Mouse (Mus musculus): ENCODE data around the gene B4galnt4. TPM values are rescaled to one million over a fixed set of nuclear protein-coding genes. Genes with fewer than 3 reads are reported as not detected.
A peak's percentile ranks its signal among the peaks of the same experiment; 100 is the strongest.

Gene B4galnt4
- total and polyA plus RNA-seq, 3 experiments: 0.81 to 8.0 TPM; not detected in 1

- H3K27ac ChIP-seq (ENCODE audit: control insufficient read depth, low read depth, low read length): no peak overlapping the region
- H3K79me2 ChIP-seq (ENCODE audit: control insufficient read depth, insufficient read depth, low read length, poor library complexity): no peaks in the 10 kb centered on the region
- TF ChIP-seq BHLHE40 (IDR thresholded peaks at IDR 0.05; ENCODE audit: borderline replicate concordance, low read depth, low read length): no peak
- peak; percentile 84 for TF ChIP-seq HCFC1 (IDR thresholded peaks at IDR 0.05; ENCODE audit: low read depth, low read length)
Measured at GRCm38 (mm10) chr7:141119487-141119886, 58.6 kb downstream of the B4galnt4 start.

GRCm38 (mm10) chr7:141120605-141121004, 59.7 kb downstream of the B4galnt4 start:
- TF ChIP-seq ETS1 (IDR thresholded peaks at IDR 0.05; ENCODE audit: low read depth, low read length) (no peak), ZNF384 (IDR thresholded peaks at IDR 0.05; ENCODE audit: low read depth, low read length) (peak; percentile 59)
- Histone ChIP-seq H3K9ac (ENCODE audit: control insufficient read depth, low read depth, low read length, poor library complexity, severe bottlenecking) (no peak overlapping the region), H3K36me3 (ENCODE audit: control insufficient read depth in 1 of 2, insufficient read depth in 2 of 2, low read length in 2 of 2) (peaks cover 0 to 9% of the 10 kb centered on the region in 2 experiments; a peak in 2 of 4 replicates), H3K27me3 (ENCODE audit: control insufficient read depth in 1 of 2, insufficient read depth in 2 of 2, low read length in 2 of 2) (no peaks in the 10 kb centered on the region), H3K9me3 (replicated peaks; ENCODE audit: insufficient read depth, low read length) (no peaks in the 10 kb centered on the region), H3K4me3 (ENCODE audit: control insufficient read depth in 1 of 2, insufficient read depth in 1 of 2, low read depth in 2 of 2, low read length in 2 of 2) (no peak overlapping the region), H3K4me1 (ENCODE audit: control insufficient read depth in 1 of 2, insufficient read depth in 2 of 2, low read length in 2 of 2) (peaks cover 0 to 13% of the 10 kb centered on the region in 2 experiments; a peak in 2 of 4 replicates), H3K79me2 (ENCODE audit: control insufficient read depth, insufficient read depth, low read length, poor library complexity) (no peaks in the 10 kb centered on the region), H3K27ac (ENCODE audit: control insufficient read depth, low read depth, low read length) (no peak overlapping the region)
- no peak for DNase-seq (ENCODE audit: low read depth, low spot score)

More at GRCm38 (mm10) chr7:141119487-141119886, 58.6 kb downstream of the B4galnt4 start:
- Histone ChIP-seq H3K4me1 (ENCODE audit: control insufficient read depth in 1 of 2, insufficient read depth in 2 of 2, low read length in 2 of 2) (peaks cover 0 to 13% of the 10 kb centered on the region in 2 experiments; a peak in 2 of 4 replicates), H3K27me3 (ENCODE audit: control insufficient read depth in 1 of 2, insufficient read depth in 2 of 2, low read length in 2 of 2) (no peaks in the 10 kb centered on the region; a peak in 1 of 4 replicates), H3K36me3 (ENCODE audit: control insufficient read depth in 1 of 2, insufficient read depth in 2 of 2, low read length in 2 of 2) (peaks cover 0 to 9% of the 10 kb centered on the region in 2 experiments; a peak in 2 of 4 replicates), H3K9me3 (replicated peaks; ENCODE audit: insufficient read depth, low read length) (no peaks in the 10 kb centered on the region), H3K9ac (ENCODE audit: control insufficient read depth, low read depth, low read length, poor library complexity, severe bottlenecking) (no peak overlapping the region), H3K4me3 (ENCODE audit: control insufficient read depth in 1 of 2, insufficient read depth in 1 of 2, low read depth in 2 of 2, low read length in 2 of 2) (no peak overlapping the region)
- DNase-seq (ENCODE audit: low read depth, low spot score): no peak

- Histone ChIP-seq H3K9ac (ENCODE audit: control insufficient read depth, low read depth, low read length, poor library complexity, severe bottlenecking) (no peak overlapping the region), H3K4me3 (ENCODE audit: control insufficient read depth in 1 of 2, insufficient read depth in 1 of 2, low read depth in 2 of 2, low read length in 2 of 2) (no peak overlapping the region), H3K27ac (ENCODE audit: control insufficient read depth, low read depth, low read length) (no peak overlapping the region), H3K36me3 (ENCODE audit: control insufficient read depth in 1 of 2, insufficient read depth in 2 of 2, low read length in 2 of 2) (peaks cover 0 to 13% of the 10 kb centered on the region in 2 experiments; a peak in 2 of 4 replicates), H3K9me3 (replicated peaks; ENCODE audit: insufficient read depth, low read length) (no peaks in the 10 kb centered on the region), H3K27me3 (ENCODE audit: control insufficient read depth in 1 of 2, insufficient read depth in 2 of 2, low read length in 2 of 2) (no peaks in the 10 kb centered on the region), H3K4me1 (ENCODE audit: control insufficient read depth in 1 of 2, insufficient read depth in 2 of 2, low read length in 2 of 2) (peaks cover 4 to 13% of the 10 kb centered on the region in 2 experiments), H3K79me2 (ENCODE audit: control insufficient read depth, insufficient read depth, low read length, poor library complexity) (no peaks in the 10 kb centered on the region)
- no peak for DNase-seq (ENCODE audit: low read depth, low spot score)
- peak; percentile 61 for TF ChIP-seq USF1 (IDR thresholded peaks at IDR 0.05; ENCODE audit: low read depth, low read length)
- TF ChIP-seq SMC3 (IDR thresholded peaks at IDR 0.05; ENCODE audit: low read depth, low read length): 0 out of 2 replicates have a peak, but pooled peaks have one; percentile 2
- TF ChIP-seq UBTF (IDR thresholded peaks at IDR 0.05; ENCODE audit: borderline replicate concordance, insufficient read depth, low read depth, low read length): no peak
- no peak for TF ChIP-seq POLR2A (IDR thresholded peaks at IDR 0.05; ENCODE audit: control insufficient read depth in 1 of 2, insufficient read depth in 1 of 2, low read depth in 1 of 2, low read length in 2 of 2, poor library complexity in 1 of 2)
- TF ChIP-seq CTCF (IDR thresholded peaks at IDR 0.05 in 2 of 3, conservative IDR thresholded peaks at IDR 0.05 in 1 of 3; ENCODE audit: control insufficient read depth in 1 of 3, insufficient read depth in 1 of 3, low read depth in 2 of 3, low read length in 3 of 3, poor library complexity in 1 of 3, severe bottlenecking in 1 of 3): no peak; a peak in 1 of 6 replicates
- TF ChIP-seq TBP (IDR thresholded peaks at IDR 0.05; ENCODE audit: low read depth, low read length): no peak
Measured at GRCm38 (mm10) chr7:141121051-141121531, 60.2 kb downstream of the B4galnt4 start.

Other genes starting within 250 kb of the B4galnt4 start
Only the 30 nearest of the 33 such genes appear.
- not detected in 2 replicates for gene Scgb1c1, start 215.6 kb upstream of the B4galnt4 start, total RNA-seq (2012; rRNA removed)
- not detected for gene Scgb1c1, start 215.6 kb upstream of the B4galnt4 start, polyA plus RNA-seq (2012; ENCODE audit: insufficient read depth in 1 of 2, insufficient read length in 2 of 2, low read depth in 1 of 2, low replicate concordance in 2 of 2, missing spikeins in 1 of 2)
- not detected in 2 replicates for gene Odf3, start 213.3 kb upstream of the B4galnt4 start, total RNA-seq (2012; rRNA removed)
- not detected for gene Odf3, start 213.3 kb upstream of the B4galnt4 start, polyA plus RNA-seq (2012; ENCODE audit: insufficient read depth in 1 of 2, insufficient read length in 2 of 2, low read depth in 1 of 2, low replicate concordance in 2 of 2, missing spikeins in 1 of 2)
- not detected in 2 replicates for gene Gm45785, start 204.8 kb upstream of the B4galnt4 start, total RNA-seq (2012; rRNA removed)
- gene Gm45785, start 204.8 kb upstream of the B4galnt4 start, polyA plus RNA-seq (2012; ENCODE audit: insufficient read depth in 1 of 2, insufficient read length in 2 of 2, low read depth in 1 of 2, low replicate concordance in 2 of 2, missing spikeins in 1 of 2): not detected
- 44.5 and 52.3 TPM in 2 replicates for gene Ric8a, start 204.1 kb upstream of the B4galnt4 start, total RNA-seq (2012; rRNA removed)
- 10 to 100 TPM in 1 of 2 experiments, not detected in 1; 63.4 TPM for gene Ric8a, start 204.1 kb upstream of the B4galnt4 start, polyA plus RNA-seq (2012; ENCODE audit: insufficient read depth in 1 of 2, insufficient read length in 2 of 2, low read depth in 1 of 2, low replicate concordance in 2 of 2, missing spikeins in 1 of 2)
- 12.1 and 16.0 TPM in 2 replicates for gene Bet1l, start 203.5 kb upstream of the B4galnt4 start, total RNA-seq (2012; rRNA removed)
- 10 to 100 TPM in 1 of 2 experiments, not detected in 1; 26.2 TPM for gene Bet1l, start 203.5 kb upstream of the B4galnt4 start, polyA plus RNA-seq (2012; ENCODE audit: insufficient read depth in 1 of 2, insufficient read length in 2 of 2, low read depth in 1 of 2, low replicate concordance in 2 of 2, missing spikeins in 1 of 2)
- 165 and 191 TPM in 2 replicates for gene Psmd13, start 179.1 kb upstream of the B4galnt4 start, total RNA-seq (2012; rRNA removed)
- 100 to 1,000 TPM in 1 of 2 experiments, not detected in 1; 215 TPM for gene Psmd13, start 179.1 kb upstream of the B4galnt4 start, polyA plus RNA-seq (2012; ENCODE audit: insufficient read depth in 1 of 2, insufficient read length in 2 of 2, low read depth in 1 of 2, low replicate concordance in 2 of 2, missing spikeins in 1 of 2)
- 16.0 and 16.1 TPM in 2 replicates for gene Sirt3, start 178.8 kb upstream of the B4galnt4 start, total RNA-seq (2012; rRNA removed)
- 10 to 100 TPM in 1 of 2 experiments, not detected in 1; 19.5 TPM for gene Sirt3, start 178.8 kb upstream of the B4galnt4 start, polyA plus RNA-seq (2012; ENCODE audit: insufficient read depth in 1 of 2, insufficient read length in 2 of 2, low read depth in 1 of 2, low replicate concordance in 2 of 2, missing spikeins in 1 of 2)
- not detected in 2 replicates for gene Cox8b, start 160.7 kb upstream of the B4galnt4 start, total RNA-seq (2012; rRNA removed)
- not detected for gene Cox8b, start 160.7 kb upstream of the B4galnt4 start, polyA plus RNA-seq (2012; ENCODE audit: insufficient read depth in 1 of 2, insufficient read length in 2 of 2, low read depth in 1 of 2, low replicate concordance in 2 of 2, missing spikeins in 1 of 2)
- not detected in 2 replicates for gene Nlrp6, start 140.2 kb upstream of the B4galnt4 start, total RNA-seq (2012; rRNA removed)
- gene Nlrp6, start 140.2 kb upstream of the B4galnt4 start, polyA plus RNA-seq (2012; ENCODE audit: insufficient read depth in 1 of 2, insufficient read length in 2 of 2, low read depth in 1 of 2, low replicate concordance in 2 of 2, missing spikeins in 1 of 2): not detected
- 3.0 and 3.2 TPM in 2 replicates for gene Pgghg, start 119.7 kb upstream of the B4galnt4 start, total RNA-seq (2012; rRNA removed)
- 1 to 10 TPM in 1 of 2 experiments, not detected in 1; 7.2 TPM for gene Pgghg, start 119.7 kb upstream of the B4galnt4 start, polyA plus RNA-seq (2012; ENCODE audit: insufficient read depth in 1 of 2, insufficient read length in 2 of 2, low read depth in 1 of 2, low replicate concordance in 2 of 2, missing spikeins in 1 of 2)
- 0.31 TPM in 1 of 2 replicates, not detected in the other for gene Ifitm5, start 110.8 kb upstream of the B4galnt4 start, total RNA-seq (2012; rRNA removed)
- gene Ifitm5, start 110.8 kb upstream of the B4galnt4 start, polyA plus RNA-seq (2012; ENCODE audit: insufficient read depth in 1 of 2, insufficient read length in 2 of 2, low read depth in 1 of 2, low replicate concordance in 2 of 2, missing spikeins in 1 of 2): 1 to 10 TPM in 1 of 2 experiments, not detected in 1; 1.1 TPM
- not detected in 2 replicates for gene Gm45717, start 105.2 kb upstream of the B4galnt4 start, total RNA-seq (2012; rRNA removed)
- gene Gm45717, start 105.2 kb upstream of the B4galnt4 start, polyA plus RNA-seq (2012; ENCODE audit: insufficient read depth in 1 of 2, insufficient read length in 2 of 2, low read depth in 1 of 2, low replicate concordance in 2 of 2, missing spikeins in 1 of 2): not detected
- gene Ifitm2, start 105.1 kb upstream of the B4galnt4 start, total RNA-seq (2012; rRNA removed): 177 and 213 TPM in 2 replicates
- 100 to 1,000 TPM in 1 of 2 experiments, not detected in 1; 317 TPM for gene Ifitm2, start 105.1 kb upstream of the B4galnt4 start, polyA plus RNA-seq (2012; ENCODE audit: insufficient read depth in 1 of 2, insufficient read length in 2 of 2, low read depth in 1 of 2, low replicate concordance in 2 of 2, missing spikeins in 1 of 2)
- 0.23 TPM in 1 of 2 replicates, not detected in the other for gene Ifitm1, start 93.9 kb upstream of the B4galnt4 start, total RNA-seq (2012; rRNA removed)
- gene Ifitm1, start 93.9 kb upstream of the B4galnt4 start, polyA plus RNA-seq (2012; ENCODE audit: insufficient read depth in 1 of 2, insufficient read length in 2 of 2, low read depth in 1 of 2, low replicate concordance in 2 of 2, missing spikeins in 1 of 2): not detected
- gene Ifitm3, start 50.3 kb upstream of the B4galnt4 start, total RNA-seq (2012; rRNA removed): 4.2 and 6.4 TPM in 2 replicates
- 10 to 100 TPM in 1 of 2 experiments, not detected in 1; 12.8 TPM for gene Ifitm3, start 50.3 kb upstream of the B4galnt4 start, polyA plus RNA-seq (2012; ENCODE audit: insufficient read depth in 1 of 2, insufficient read length in 2 of 2, low read depth in 1 of 2, low replicate concordance in 2 of 2, missing spikeins in 1 of 2)
- not detected in 2 replicates for gene Ifitm6, start 43.2 kb upstream of the B4galnt4 start, total RNA-seq (2012; rRNA removed)
- not detected for gene Ifitm6, start 43.2 kb upstream of the B4galnt4 start, polyA plus RNA-seq (2012; ENCODE audit: insufficient read depth in 1 of 2, insufficient read length in 2 of 2, low read depth in 1 of 2, low replicate concordance in 2 of 2, missing spikeins in 1 of 2)
- gene Gm17387, start 32.0 kb upstream of the B4galnt4 start, total RNA-seq (2012; rRNA removed): not detected in 2 replicates
- gene Gm17387, start 32.0 kb upstream of the B4galnt4 start, polyA plus RNA-seq (2012; ENCODE audit: insufficient read depth in 1 of 2, insufficient read length in 2 of 2, low read depth in 1 of 2, low replicate concordance in 2 of 2, missing spikeins in 1 of 2): not detected
- not detected in 2 replicates for gene Pkp3, start 17.1 kb downstream of the B4galnt4 start, total RNA-seq (2012; rRNA removed)
- gene Pkp3, start 17.1 kb downstream of the B4galnt4 start, polyA plus RNA-seq (2012; ENCODE audit: insufficient read depth in 1 of 2, insufficient read length in 2 of 2, low read depth in 1 of 2, low replicate concordance in 2 of 2, missing spikeins in 1 of 2): not detected
- gene Sigirr, start 39.5 kb downstream of the B4galnt4 start, total RNA-seq (2012; rRNA removed): 8.3 and 8.6 TPM in 2 replicates
- 10 to 100 TPM in 1 of 2 experiments, not detected in 1; 17.5 TPM for gene Sigirr, start 39.5 kb downstream of the B4galnt4 start, polyA plus RNA-seq (2012; ENCODE audit: insufficient read depth in 1 of 2, insufficient read length in 2 of 2, low read depth in 1 of 2, low replicate concordance in 2 of 2, missing spikeins in 1 of 2)
- 0.08 TPM in 1 of 2 replicates, not detected in the other for gene Ano9, start 56.7 kb downstream of the B4galnt4 start, total RNA-seq (2012; rRNA removed)
- gene Ano9, start 56.7 kb downstream of the B4galnt4 start, polyA plus RNA-seq (2012; ENCODE audit: insufficient read depth in 1 of 2, insufficient read length in 2 of 2, low read depth in 1 of 2, low replicate concordance in 2 of 2, missing spikeins in 1 of 2): under 1 TPM in 1 of 2 experiments, not detected in 1; 0.03 TPM
- 12.2 and 16.9 TPM in 2 replicates for gene Ptdss2, start 61.3 kb downstream of the B4galnt4 start, total RNA-seq (2012; rRNA removed)
- 10 to 100 TPM in 1 of 2 experiments, not detected in 1; 44.9 TPM for gene Ptdss2, start 61.3 kb downstream of the B4galnt4 start, polyA plus RNA-seq (2012; ENCODE audit: insufficient read depth in 1 of 2, insufficient read length in 2 of 2, low read depth in 1 of 2, low replicate concordance in 2 of 2, missing spikeins in 1 of 2)
- 69.6 and 71.4 TPM in 2 replicates for gene Rnh1, start 111.8 kb downstream of the B4galnt4 start, total RNA-seq (2012; rRNA removed)
- 10 to 100 TPM in 1 of 2 experiments, not detected in 1; 94.5 TPM for gene Rnh1, start 111.8 kb downstream of the B4galnt4 start, polyA plus RNA-seq (2012; ENCODE audit: insufficient read depth in 1 of 2, insufficient read length in 2 of 2, low read depth in 1 of 2, low replicate concordance in 2 of 2, missing spikeins in 1 of 2)
- gene Hras, start 132.9 kb downstream of the B4galnt4 start, total RNA-seq (2012; rRNA removed): 137 and 183 TPM in 2 replicates
- 100 to 1,000 TPM in 1 of 2 experiments, not detected in 1; 149 TPM for gene Hras, start 132.9 kb downstream of the B4galnt4 start, polyA plus RNA-seq (2012; ENCODE audit: insufficient read depth in 1 of 2, insufficient read length in 2 of 2, low read depth in 1 of 2, low replicate concordance in 2 of 2, missing spikeins in 1 of 2)
- 1.0 and 1.6 TPM in 2 replicates for gene Lrrc56, start 133.1 kb downstream of the B4galnt4 start, total RNA-seq (2012; rRNA removed)
- 1 to 10 TPM in 1 of 2 experiments, not detected in 1; 5.5 TPM for gene Lrrc56, start 133.1 kb downstream of the B4galnt4 start, polyA plus RNA-seq (2012; ENCODE audit: insufficient read depth in 1 of 2, insufficient read length in 2 of 2, low read depth in 1 of 2, low replicate concordance in 2 of 2, missing spikeins in 1 of 2)
- gene Lmntd2, start 153.0 kb downstream of the B4galnt4 start, total RNA-seq (2012; rRNA removed): not detected in 2 replicates
- gene Lmntd2, start 153.0 kb downstream of the B4galnt4 start, polyA plus RNA-seq (2012; ENCODE audit: insufficient read depth in 1 of 2, insufficient read length in 2 of 2, low read depth in 1 of 2, low replicate concordance in 2 of 2, missing spikeins in 1 of 2): under 1 TPM in 1 of 2 experiments, not detected in 1; 0.43 TPM
- 7.0 and 7.6 TPM in 2 replicates for gene Rassf7, start 154.8 kb downstream of the B4galnt4 start, total RNA-seq (2012; rRNA removed)
- gene Rassf7, start 154.8 kb downstream of the B4galnt4 start, polyA plus RNA-seq (2012; ENCODE audit: insufficient read depth in 1 of 2, insufficient read length in 2 of 2, low read depth in 1 of 2, low replicate concordance in 2 of 2, missing spikeins in 1 of 2): 1 to 10 TPM in 1 of 2 experiments, not detected in 1; 9.5 TPM
- 65.0 and 66.1 TPM in 2 replicates for gene Phrf1, start 167.7 kb downstream of the B4galnt4 start, total RNA-seq (2012; rRNA removed)
- 1,000 to 10,000 TPM in 1 of 2 experiments, 10 to 100 TPM in 1; 91.2 to 1,029 TPM for gene Phrf1, start 167.7 kb downstream of the B4galnt4 start, polyA plus RNA-seq (2012; ENCODE audit: insufficient read depth in 1 of 2, insufficient read length in 2 of 2, low read depth in 1 of 2, low replicate concordance in 2 of 2, missing spikeins in 1 of 2)
- gene Irf7, start 205.4 kb downstream of the B4galnt4 start, total RNA-seq (2012; rRNA removed): 0.52 and 1.9 TPM in 2 replicates
- gene Irf7, start 205.4 kb downstream of the B4galnt4 start, polyA plus RNA-seq (2012; ENCODE audit: insufficient read depth in 1 of 2, insufficient read length in 2 of 2, low read depth in 1 of 2, low replicate concordance in 2 of 2, missing spikeins in 1 of 2): 1 to 10 TPM in 1 of 2 experiments, not detected in 1; 2.0 TPM
- gene Cdhr5, start 215.7 kb downstream of the B4galnt4 start, total RNA-seq (2012; rRNA removed): not detected in 2 replicates
- not detected for gene Cdhr5, start 215.7 kb downstream of the B4galnt4 start, polyA plus RNA-seq (2012; ENCODE audit: insufficient read depth in 1 of 2, insufficient read length in 2 of 2, low read depth in 1 of 2, low replicate concordance in 2 of 2, missing spikeins in 1 of 2)
- gene Sct, start 218.0 kb downstream of the B4galnt4 start, total RNA-seq (2012; rRNA removed): not detected in 2 replicates
- gene Sct, start 218.0 kb downstream of the B4galnt4 start, polyA plus RNA-seq (2012; ENCODE audit: insufficient read depth in 1 of 2, insufficient read length in 2 of 2, low read depth in 1 of 2, low replicate concordance in 2 of 2, missing spikeins in 1 of 2): not detected